Mouse (Mus musculus) intestine, postnatal 0 days (tissue): Measurements from ENCODE around the gene Atn1. TPM values are rescaled to one million over a fixed set of nuclear protein-coding genes. Genes with fewer than 3 reads are reported as not detected.

ENCODE experiments used
- ATAC-seq: fragments of 200-750 bp; cut with Nextera tagmentation; 2 replicates; pipeline ENCODE4 v1.8.0; 2017; ENCODE audit warnings: mild to moderate bottlenecking, moderate TSS enrichment, moderate library complexity
- H3K27ac ChIP-seq: fragments of 300-500 bp; sonication (generic); 2 replicates; pipeline ENCODE4 v1.5.1; 2014; ENCODE audit warnings: mild to moderate bottlenecking, low read depth, low read length, moderate library complexity
- H3K27me3 ChIP-seq: fragments of 300-500 bp; sonication (generic); replicated peaks from 2 replicates; pipeline ENCODE4 v1.6.1; 2014; ENCODE audit warnings: low read length, mixed read lengths; ENCODE audit not compliant: control insufficient read depth, insufficient read depth
- H3K36me3 ChIP-seq: fragments of 300-500 bp; sonication (generic); 2 replicates; pipeline ENCODE4 v1.6.1; 2014; ENCODE audit warnings: mild to moderate bottlenecking, moderate library complexity; ENCODE audit not compliant: control insufficient read depth, insufficient read depth
- H3K4me1 ChIP-seq: fragments of 300-500 bp; sonication (generic); replicated peaks from 2 replicates; pipeline ENCODE4 v1.6.1; 2014; ENCODE audit warnings: antibody characterized with exemption, low read length, mixed read lengths; ENCODE audit not compliant: control insufficient read depth, insufficient read depth
- H3K4me2 ChIP-seq: fragments of 300-500 bp; sonication (generic); replicated peaks from 2 replicates; pipeline ENCODE4 v1.6.1; 2014; ENCODE audit warnings: low read depth, mild to moderate bottlenecking, moderate library complexity
- H3K4me3 ChIP-seq: fragments of 300-500 bp; sonication (generic); 2 replicates; pipeline ENCODE4 v1.5.1; 2014; ENCODE audit warnings: low read depth, low read length
- H3K9ac ChIP-seq: fragments of 300-500 bp; sonication (generic); 2 replicates; pipeline ENCODE4 v1.6.1; 2014; ENCODE audit warnings: mild to moderate bottlenecking, low read depth, low read length
- H3K9me3 ChIP-seq: fragments of 300-500 bp; sonication (generic); 2 replicates; pipeline ENCODE4 v1.6.1; 2016; ENCODE audit warnings: mixed run types; ENCODE audit not compliant: control insufficient read depth
- CTCF ChIP-seq: sonication (generic); IDR thresholded peaks from 2 replicates; pipeline ENCODE4 v1.5.1; 2016; ENCODE audit warnings: low read depth, mild to moderate bottlenecking, control low read depth, antibody characterized with exemption, moderate library complexity
- WGBS: fragments of 180-500 bp; shearing (Covaris S2); extraction: QIAGEN DNeasy Blood & Tissue Kit; methylation state at CpG from one replicate; pipeline ENCODE4 v1.1.7; 2014; 5-methylcytosine and 5-hydroxymethylcytosine counted together
- polyA plus RNA-seq: library from polyadenylated mRNA; unstranded; fragments of >200 nt; fragmentation: Nextera tagmentation; extraction: Ambion mirVana; gene quantifications from 2 replicates; pipeline ENCODE4 v1.2.1, GENCODE M21; 2015

Atn1 gene
- polyA plus RNA-seq, 1 experiment from 2014 or later, result 8.4 TPM

- Histone ChIP-seq H3K27ac (no peak overlapping the region), H3K9ac (peak overlapping the region; percentile 27; the same call in 1 of the 2 replicates), H3K36me3 (no peaks in the 10 kb centered on the region), H3K27me3 (peaks cover 11% of the 10 kb centered on the region), H3K9me3 (no peaks in the 10 kb centered on the region), H3K4me2 (peak overlapping the region; percentile 75; the same call in 1 of the 2 replicates), H3K4me3 (peak overlapping the region; percentile 43; the same call in 1 of the 2 replicates), H3K4me1 (no peaks in the 10 kb centered on the region)
- WGBS, result 68% methylated on average over 7 of the region's 7 CpGs
- no peak for TF ChIP-seq CTCF
- no peak for ATAC-seq
Observed at GRCm38 (mm10) chr6:124770013-124770412, 13.7 kb upstream of the Atn1 start.

GRCm38 (mm10) chr6:124769101-124769765 lies 12.9 kb upstream of the Atn1 start, which contains the start of gene Eno2:
Gene Eno2 (minus strand): TSS chr6:124769673.
- Histone ChIP-seq H3K4me1 (no peaks in the 10 kb centered on the region), H3K9ac (peak within 1 kb of the TSS; percentile 27; the same call in 1 of the 2 replicates), H3K36me3 (no peaks in the 10 kb centered on the region), H3K27me3 (peaks cover 11% of the 10 kb centered on the region), H3K27ac (no peak within 1 kb of the TSS), H3K4me3 (peak within 1 kb of the TSS; percentile 43), H3K9me3 (no peaks in the 10 kb centered on the region), H3K4me2 (peak within 1 kb of the TSS; percentile 75)
- TF ChIP-seq CTCF, result no peak
- WGBS, result under 1% methylated on average over 52 of the region's 54 CpGs
- ATAC-seq, result peak; percentile 53

- Histone ChIP-seq H3K4me1 (no peaks in the 10 kb centered on the region), H3K36me3 (no peaks in the 10 kb centered on the region), H3K27ac (no peak overlapping the region), H3K9me3 (no peaks in the 10 kb centered on the region), H3K4me2 (peak overlapping the region; percentile 75), H3K9ac (no peak overlapping the region), H3K27me3 (peaks cover 11% of the 10 kb centered on the region), H3K4me3 (peak overlapping the region; percentile 43)
- TF ChIP-seq CTCF, result no peak
- 9% methylated on average over 9 of the region's 9 CpGs for WGBS
- ATAC-seq, result no peak
Observed at GRCm38 (mm10) chr6:124768704-124769044, 12.3 kb upstream of the Atn1 start.

DNA sequence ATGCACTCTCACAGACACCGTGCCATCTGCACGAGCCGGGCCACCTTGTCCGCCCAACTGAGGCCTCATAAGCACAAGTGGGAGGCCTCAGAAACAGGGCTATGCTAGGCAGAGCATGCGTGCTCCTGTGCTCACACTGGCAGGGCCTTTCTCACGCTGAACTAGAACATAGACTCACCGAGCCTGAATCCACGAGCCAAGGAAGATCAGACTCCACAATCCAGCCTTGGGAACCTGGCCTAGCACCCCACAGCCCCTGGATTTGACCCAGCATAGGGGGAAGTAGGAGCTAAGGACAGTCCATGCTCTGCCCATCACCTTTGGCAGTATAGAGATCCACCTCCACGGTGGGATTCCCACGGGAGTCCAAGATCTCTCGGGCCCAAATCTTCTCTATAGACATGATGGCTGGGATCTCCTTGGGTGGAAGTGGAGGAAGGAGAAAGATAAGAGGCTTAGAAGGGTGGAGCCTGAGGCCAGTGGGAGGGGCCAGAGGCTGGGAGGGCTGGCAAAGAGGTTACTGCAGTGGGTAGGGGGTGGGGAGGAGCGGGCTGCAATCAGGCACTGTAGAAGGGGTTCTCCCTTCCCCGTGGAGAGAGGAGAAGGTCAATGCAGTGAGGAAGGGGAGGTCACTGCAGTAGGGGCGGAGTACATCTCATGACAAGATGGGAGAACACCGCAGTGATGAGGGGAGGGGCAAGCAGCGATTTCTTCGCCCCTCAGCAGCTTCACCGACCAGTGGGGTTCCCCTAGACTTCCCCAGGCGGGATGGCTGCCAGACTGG lies 11.8 kb upstream of the Atn1 start:
- no peak for TF ChIP-seq CTCF
- 41% methylated on average over 19 of the region's 19 CpGs for WGBS
- Histone ChIP-seq H3K9me3 (no peaks in the 10 kb centered on the region), H3K9ac (no peak overlapping the region), H3K4me1 (no peaks in the 10 kb centered on the region), H3K4me3 (peak overlapping the region; percentile 43), H3K36me3 (no peaks in the 10 kb centered on the region), H3K4me2 (peak overlapping the region; percentile 75), H3K27me3 (peaks cover 11% of the 10 kb centered on the region), H3K27ac (no peak overlapping the region)
- no peak for ATAC-seq

- ATAC-seq, result no peak
- 70% methylated on average over 4 of the region's 4 CpGs for WGBS
- no peak for TF ChIP-seq CTCF
- peak overlapping the region; percentile 75; the same call in 1 of the 2 replicates for H3K4me2 ChIP-seq
- no peak overlapping the region for H3K4me3 ChIP-seq
- peaks cover 11% of the 10 kb centered on the region for H3K27me3 ChIP-seq
- no peaks in the 10 kb centered on the region for H3K36me3 ChIP-seq
- H3K4me1 ChIP-seq, result no peaks in the 10 kb centered on the region
- H3K27ac ChIP-seq, result no peak overlapping the region
- H3K9ac ChIP-seq, result no peak overlapping the region
- H3K9me3 ChIP-seq, result no peaks in the 10 kb centered on the region
Observed at GRCm38 (mm10) chr6:124767536-124767919, 11.2 kb upstream of the Atn1 start.

DNA sequence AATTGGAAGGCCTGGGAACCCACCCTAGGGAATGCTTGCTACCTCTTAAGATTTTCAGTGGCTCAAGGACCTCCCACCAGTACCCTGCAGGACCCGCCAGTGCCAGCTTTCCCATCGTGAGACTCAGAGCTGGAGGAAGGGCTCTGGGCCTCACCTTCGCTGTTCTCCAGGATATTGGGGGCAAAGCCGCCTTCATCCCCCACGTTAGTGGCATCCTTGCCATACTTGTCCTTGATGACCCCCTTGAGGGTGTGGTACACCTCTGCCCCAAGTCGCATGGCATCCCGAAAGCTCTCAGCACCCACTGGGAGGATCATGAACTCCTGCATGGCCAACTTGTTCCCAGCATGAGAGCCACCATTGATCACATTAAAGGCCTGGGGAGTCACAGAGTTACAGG lies 9.6 kb upstream of the Atn1 start:
- WGBS, result 91% methylated on average over 7 of the region's 7 CpGs
- H3K4me1 ChIP-seq, result no peaks in the 10 kb centered on the region
- ATAC-seq, result no peak
- no peak overlapping the region for H3K4me3 ChIP-seq
- peaks cover 11% of the 10 kb centered on the region for H3K27me3 ChIP-seq
- H3K9me3 ChIP-seq, result no peaks in the 10 kb centered on the region
- no peaks in the 10 kb centered on the region for H3K36me3 ChIP-seq
- H3K27ac ChIP-seq, result no peak overlapping the region
- no peak for TF ChIP-seq CTCF
- no peak overlapping the region for H3K4me2 ChIP-seq
- no peak overlapping the region for H3K9ac ChIP-seq
